Mouse (Mus musculus): ENCODE results near the gene Psmd12.
A peak's percentile ranks its signal among the peaks of the same experiment; 100 is the strongest.

Psmd12 gene

DNA sequence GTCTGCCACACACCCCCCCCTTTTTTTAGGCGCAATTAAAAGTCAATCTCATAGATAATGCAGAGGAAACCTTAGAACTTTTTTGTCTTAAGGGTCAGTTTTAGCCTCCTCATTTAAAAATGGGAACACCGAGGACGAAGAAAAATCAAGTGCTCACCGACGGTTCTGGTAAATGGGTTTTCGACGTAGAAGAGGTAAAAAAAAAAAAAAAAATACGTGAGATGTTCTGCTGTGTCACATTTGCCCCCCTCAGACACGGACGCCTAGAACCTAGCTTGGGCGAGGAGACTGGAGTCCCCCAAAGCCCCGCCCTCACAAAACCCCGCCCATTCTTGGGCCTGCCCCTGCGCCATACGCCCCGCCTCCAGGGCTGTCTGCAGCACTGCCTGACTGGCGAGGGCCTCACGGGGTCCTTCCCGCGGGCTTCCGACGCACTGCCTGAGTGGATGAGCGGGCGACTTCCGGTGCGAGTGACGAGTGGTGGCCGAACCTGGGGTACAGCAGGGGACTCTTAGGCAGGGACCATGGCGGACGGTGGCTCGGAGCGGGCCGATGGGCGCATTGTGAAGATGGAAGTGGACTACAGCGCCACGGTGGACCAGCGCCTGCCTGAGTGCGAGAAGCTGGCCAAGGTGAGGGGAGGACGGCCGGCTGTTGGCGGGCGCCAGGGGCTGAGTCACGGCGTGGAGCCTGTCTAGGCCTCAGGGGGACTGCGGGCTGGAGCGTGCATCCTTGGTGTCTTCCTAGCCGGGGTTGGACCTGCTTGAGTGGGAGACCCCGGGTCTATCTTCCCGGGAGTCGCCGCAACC lies at the start of gene Psmd12:
TSS of gene Psmd12 (plus strand) at position 432 of the 809 bp plus-strand sequence.
- DNase-seq (ENCODE audit: low read depth, low spot score), result peak; percentile 94

DNA sequence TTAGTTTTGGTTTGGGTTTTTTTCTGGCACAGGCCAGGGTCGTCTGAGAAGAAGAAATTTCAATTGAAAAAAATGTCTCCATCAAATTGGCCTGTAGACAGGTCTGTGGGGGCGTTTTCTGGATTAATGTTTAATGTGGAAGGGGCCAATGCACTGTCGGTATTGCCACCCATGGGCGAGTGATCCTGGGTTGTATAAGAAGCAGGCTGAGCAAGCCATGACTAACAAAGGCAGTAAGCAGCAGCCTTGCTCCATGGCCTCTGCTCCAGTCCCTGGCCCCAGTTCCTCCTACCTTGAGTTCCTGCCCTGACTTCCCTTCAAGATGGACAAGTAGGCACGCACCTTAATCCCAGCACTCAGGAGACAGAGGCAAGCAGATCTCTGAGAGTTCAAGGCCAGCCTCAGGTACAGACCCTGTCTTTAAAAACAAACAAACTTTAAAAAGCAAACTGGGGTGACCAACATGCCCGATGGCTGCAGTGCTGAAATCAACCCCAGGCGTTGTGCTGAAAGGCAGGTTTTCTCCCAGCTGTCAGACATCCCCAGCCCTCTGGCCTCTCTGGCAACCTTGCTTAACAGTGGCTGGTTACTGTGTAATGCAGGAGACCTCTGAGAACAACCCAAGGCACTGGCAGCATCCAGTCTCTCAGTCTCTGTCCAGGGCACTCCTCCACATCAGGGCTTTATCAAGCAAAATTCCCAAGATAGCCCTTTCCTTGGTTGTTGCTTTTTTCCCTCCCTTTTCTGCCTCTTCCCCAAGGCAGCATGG lies 47.9 kb upstream of the Psmd12 start:
- no peak for DNase-seq (ENCODE audit: low read depth, low spot score)

DNA sequence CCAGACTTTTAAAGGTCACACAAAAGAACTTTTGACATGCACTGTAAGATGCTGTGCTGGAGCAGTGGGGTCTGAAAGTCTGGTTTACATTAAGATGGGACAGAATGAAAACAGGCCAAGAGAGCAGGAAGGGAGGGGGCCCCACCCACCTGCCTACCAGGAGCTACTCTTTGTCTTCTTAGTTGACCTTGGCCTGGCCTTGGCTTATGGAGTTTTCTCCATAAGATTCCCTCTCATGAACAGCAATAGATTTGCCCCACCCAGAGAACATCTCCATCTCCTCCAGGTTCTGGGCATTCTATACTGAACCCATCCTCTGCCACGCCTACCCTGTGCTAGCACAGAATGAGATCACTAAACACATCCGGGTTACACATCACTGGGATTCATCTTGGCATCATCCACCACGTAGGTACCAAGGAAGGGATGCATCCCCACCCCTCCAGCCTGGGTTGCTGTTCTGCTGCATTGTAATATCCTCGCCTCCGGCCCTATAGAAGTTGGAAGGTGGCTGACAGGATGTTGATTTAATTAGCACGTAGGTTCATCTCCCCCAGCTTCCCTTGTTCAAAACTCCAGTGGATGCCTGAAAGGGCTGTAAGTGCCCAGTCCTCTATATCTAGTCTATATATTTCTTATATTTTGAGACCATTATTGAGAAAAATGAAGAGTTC lies 43.4 kb upstream of the Psmd12 start:
- no peak for DNase-seq (ENCODE audit: low read depth, low spot score)

DNA sequence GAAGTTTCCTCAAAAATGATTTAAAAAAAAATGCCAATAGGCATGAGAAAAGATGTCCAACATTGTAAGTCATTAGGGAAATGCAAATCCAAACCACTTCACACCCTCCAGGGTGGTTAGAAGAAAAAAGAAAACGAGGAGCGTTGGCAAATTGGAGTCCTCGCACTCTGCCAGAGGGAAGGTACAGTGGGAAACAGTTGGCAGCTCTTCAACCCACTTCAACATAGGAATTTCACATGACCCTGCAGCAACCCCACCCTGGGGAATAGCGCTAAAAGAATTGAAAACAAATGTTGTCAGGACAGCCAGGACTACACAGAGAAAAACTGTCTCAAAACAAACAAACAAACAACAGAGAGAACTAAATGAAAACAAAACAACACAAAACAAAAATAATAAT lies 41.6 kb upstream of the Psmd12 start:
- no peak for DNase-seq (ENCODE audit: low read depth, low spot score)

DNA sequence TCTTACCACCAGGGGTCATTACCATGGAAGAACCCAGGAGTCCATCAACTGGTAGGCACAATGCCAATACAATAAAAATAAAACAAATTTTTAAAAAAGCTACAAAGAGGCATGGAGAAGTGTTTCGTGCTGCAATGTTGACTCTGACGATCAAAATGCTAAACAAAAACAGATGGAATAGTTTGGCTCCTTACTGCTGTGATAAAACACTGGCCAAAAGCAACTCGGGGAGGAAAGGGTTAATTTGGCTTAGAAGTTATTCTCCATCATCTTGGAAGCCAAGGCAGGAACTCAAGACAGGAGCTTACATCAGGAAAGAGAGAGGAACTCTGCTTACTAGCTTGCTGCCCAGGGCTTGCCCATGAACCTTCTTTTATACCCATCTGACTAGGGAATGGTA lies 41.1 kb upstream of the Psmd12 start:
- DNase-seq (ENCODE audit: low read depth, low spot score), result no peak

DNA sequence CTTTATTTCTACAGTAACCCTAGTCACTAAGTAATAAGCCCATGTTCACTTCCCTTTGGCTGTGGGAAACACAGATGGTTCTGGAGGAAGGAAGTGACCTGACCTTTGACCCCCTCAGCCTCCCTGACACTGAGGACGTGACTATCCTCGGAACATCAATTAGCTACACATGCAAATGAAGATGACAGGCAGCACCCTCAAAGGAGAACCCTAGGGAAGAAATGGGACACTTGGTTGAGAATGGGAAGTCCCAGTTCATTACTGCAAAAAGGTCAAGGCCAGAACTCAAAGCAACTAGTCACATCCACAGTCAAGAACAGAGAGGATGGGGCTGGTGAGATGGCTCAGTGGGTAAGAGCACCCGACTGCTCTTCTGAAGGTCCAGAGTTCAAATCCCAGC lies 38.2 kb upstream of the Psmd12 start:
- no peak for DNase-seq (ENCODE audit: low read depth, low spot score)

DNA sequence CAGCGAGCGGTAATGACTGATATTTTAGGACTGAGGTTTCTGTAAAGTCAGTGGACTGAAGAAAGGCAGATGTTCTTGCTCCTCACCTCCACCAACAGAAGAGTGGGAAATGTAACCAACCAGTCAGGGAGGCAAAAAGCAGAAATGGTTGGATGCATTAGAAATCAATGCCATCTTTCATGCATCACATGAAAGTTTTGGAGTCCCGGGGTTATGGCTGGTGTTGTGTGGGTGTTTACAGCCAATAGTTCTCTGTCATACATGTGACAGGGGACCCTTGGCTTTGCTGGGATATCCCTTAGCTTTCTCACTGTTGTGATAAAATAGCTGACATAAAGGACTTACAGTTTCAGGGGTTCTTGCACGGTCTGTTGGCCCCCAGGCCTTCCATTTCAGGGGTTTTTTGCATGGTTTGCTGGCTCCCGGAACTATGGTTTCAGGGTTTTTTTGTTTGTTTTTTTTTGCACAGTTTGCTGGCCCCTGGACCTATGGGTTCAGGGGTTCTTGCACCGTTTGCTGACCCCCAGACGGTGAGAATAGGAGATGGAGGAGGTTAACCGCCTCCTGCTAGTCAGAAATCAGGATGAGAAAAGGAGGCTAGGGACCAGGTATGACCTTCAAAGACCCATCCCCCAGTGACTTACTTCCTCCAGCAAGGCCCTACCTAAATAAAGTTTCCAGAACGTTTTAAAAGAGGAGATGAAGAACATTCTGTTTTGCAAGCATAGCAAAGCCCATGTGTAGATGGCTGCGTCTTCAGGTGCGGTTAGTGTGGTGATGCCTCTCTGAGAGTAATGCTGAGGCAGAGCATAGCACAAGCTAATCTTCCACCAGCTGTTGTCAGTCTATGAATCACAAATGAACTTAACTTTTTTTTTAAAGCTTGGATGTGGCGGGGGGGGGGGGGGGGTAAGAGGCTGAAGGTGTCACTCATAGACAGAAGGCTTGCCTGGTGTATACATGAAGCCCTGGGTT lies 35.9 kb upstream of the Psmd12 start:
- DNase-seq (ENCODE audit: low read depth, low spot score), result no peak

DNA sequence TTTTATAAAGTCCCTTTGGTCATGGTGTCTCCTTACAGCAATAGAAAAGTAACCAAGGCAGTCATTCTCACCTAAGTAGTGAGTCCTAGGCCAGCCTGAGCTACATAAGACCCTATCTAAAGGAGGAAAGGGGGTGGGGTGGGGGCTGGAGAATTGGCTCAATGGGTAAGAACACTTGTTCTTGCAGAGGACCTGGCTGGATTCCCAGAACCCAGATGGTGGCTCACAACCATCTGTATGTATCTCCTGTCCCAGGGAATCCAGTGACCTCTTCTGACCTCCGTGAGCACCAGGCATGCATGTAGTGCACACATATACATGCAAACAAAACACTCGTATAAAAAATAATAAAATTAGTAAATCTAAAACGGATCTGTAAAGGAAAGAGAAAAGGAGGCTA lies 33.6 kb upstream of the Psmd12 start:
- no peak for DNase-seq (ENCODE audit: low read depth, low spot score)

DNA sequence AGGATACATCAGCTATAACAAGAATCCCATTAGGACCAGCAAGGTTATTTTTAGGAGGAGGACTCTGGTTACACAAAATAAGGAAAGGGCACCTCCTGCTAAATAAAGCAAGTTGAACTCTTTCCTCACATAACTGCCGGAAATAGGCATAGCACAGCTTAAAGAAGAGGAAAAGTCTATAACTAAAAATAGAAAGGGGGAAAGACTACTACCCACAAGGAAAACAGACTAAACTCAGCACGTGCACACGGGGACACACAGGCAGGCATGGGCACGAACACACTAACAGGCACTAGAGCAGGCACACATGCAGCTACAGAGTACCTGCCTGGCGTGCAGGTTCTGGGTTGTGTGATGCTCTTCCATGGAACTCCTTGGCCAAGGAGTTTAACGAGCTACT lies 32.6 kb upstream of the Psmd12 start:
- DNase-seq (ENCODE audit: low read depth, low spot score), result no peak

DNA sequence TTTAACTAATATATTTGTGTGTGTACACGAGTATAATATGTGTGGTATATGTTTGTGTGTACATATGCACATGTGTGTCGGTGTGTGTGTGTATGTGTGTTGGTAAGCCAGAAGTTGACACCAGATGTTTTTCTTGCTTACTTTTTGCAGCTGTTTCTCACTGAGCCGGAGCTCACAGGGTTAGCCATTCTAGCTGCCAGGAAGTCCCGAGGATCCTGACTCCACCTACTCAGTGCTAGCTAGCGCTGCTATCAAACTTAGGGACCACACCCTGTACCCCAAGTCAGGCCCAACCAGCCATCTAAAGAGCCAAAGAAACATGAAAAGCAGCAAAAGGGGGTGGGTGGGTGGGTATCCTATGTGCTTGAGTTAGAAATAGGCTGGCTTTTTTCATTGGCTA lies 31.9 kb upstream of the Psmd12 start:
- DNase-seq (ENCODE audit: low read depth, low spot score), result no peak

DNA sequence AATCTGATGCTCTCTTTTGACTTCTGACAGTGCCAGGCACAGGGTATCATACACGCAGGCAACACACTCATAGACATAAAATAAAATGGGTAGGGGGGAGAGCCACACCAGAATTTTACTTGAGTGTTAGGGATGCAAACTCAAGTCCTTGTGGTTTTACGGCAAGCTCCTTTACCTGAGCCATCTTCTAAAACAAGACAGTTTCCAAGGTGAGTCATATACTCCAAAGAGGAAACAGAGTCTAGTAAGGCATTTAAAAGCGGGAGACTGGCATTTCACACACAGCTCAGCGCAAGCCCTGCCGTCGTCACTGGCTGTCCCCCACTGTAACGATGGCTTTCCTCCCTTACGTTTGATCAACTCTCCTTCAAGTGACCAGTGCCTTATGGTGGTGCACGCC lies 31.4 kb upstream of the Psmd12 start:
- no peak for DNase-seq (ENCODE audit: low read depth, low spot score)

DNA sequence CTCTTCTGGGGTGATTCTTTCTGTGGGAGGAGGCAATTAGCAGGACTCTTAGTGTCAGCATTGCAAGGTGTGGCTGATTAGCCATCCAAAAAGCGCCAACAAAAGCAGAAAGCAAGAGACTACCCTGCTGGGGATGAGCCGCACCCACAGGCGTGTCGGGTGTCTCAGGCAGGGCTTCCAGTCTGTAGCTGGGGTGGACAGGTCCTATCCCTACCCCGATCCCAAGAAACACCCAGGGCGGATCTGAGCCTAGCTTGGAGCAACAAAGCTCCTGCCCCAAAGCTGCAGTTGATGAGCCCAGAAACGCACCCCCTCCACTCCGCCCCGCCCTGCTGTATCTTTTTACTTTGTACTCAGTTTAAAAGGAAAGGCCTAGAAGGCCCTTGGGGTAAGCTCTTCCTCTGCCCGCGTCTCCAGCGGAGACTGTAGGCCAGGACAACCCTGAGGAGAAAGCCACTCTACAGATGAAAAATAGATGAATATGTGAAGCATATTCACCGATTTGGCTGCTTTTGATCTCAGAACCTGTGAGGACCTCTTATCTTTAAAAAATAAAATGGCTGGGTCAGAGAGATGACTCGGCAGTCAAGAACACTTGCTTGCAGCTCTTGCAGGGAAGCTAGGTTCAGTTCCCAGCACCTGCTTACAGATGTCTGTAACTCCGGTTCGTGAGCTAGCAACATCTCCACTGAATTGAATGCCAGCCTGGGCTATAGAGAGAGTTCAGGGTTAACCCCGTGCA lies 29.9 kb upstream of the Psmd12 start:
- DNase-seq (ENCODE audit: low read depth, low spot score), result no peak

DNA sequence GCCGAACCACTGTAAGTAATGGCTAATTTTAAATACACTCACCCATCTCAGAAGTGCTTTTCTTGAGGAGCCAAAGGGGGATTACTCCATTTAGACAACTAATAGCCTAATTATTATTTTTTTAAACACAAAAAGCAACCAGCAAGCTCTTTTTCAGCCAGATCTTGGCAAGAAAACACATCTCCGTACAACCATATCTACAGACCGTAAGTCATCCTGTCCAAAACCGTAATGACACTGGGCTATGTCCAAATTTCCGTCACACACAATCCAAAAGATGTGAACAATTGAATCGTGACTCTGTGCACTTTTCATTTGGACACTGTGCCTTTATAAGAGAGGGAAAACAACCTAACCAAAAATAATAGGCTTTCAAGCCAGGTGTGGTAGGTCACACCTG lies 29.2 kb upstream of the Psmd12 start:
- no peak for DNase-seq (ENCODE audit: low read depth, low spot score)

DNA sequence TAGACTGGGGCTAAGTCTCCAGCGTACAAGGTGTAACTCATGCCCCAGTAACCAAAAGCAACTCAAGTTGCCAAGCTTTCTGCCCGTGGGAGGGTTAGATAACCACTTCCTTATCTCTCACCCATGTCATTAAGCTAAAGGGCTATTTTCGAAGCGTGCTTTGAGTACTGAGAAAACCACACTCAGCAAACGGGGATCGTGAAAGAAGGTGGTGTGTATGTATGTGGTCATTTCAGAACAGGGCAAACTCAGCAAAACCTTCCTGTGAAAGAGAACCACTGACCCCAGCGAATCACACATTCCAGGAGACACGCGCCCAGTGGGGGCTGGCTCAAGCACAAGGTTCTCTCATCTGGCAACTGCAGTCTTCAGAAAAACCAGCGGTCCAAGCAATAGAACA lies 28.2 kb upstream of the Psmd12 start:
- no peak for DNase-seq (ENCODE audit: low read depth, low spot score)

DNA sequence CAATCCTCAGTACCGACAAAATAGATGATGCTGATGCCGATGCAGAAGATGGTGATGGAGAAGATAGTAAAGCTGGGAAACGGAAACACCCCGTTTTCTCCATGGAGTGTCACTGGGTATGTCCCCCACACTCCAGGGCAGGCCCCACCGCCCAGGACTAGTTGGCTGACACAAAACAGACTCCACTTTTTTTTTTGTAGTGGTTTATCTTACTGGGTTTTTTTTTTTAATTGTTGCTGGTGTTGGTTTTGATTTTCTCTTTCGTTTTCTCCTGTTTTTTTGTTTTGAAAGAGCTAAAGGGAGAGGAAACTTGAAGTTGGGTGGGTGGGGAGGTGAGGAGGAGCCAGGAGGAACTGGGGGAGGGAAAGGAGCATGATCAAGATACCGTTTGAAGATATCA lies 27.2 kb upstream of the Psmd12 start:
- no peak for DNase-seq (ENCODE audit: low read depth, low spot score)

DNA sequence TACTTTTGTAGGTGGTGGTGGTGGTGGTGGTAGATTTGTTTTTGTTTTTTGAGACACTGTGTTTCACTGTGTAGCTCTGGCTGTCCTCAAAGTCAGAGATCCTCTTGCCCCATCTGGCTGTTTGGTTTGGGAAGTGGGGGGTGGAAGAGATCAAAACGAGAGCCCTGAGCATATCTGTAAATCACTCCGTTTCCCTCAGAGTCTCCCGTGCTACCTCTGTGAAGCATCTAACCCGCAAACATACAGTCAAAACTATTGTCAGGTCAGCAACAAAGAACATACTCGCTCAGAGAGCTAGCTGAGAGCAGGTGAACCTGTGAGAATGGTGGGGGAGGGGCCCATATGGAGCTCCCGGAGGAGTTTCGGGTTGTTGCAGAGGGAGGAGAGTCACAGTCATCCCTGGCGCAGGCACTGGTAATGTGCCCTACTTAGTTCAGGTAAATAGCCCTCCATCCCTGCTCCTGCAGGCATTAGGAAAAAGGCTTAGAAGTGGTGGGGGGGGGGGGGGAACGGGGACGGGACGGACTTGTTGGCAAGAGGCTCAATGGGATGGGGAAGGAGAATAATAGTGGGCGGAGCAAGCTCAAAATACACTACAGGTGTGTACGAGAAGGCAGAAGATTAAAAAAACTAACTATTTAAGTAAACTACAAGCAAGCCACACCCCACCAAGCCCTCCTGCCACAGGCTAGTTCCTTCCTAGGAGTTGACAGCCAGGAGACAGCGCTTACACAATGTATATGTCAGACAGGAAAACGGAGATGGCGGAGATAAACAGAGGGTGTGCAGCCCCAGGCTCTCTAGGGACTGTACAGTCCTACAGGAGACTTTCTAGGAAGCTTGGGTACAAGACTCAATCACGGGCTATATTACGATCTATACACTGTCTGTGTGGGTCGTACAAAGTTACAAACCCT lies 24.5 kb upstream of the Psmd12 start:
- no peak for DNase-seq (ENCODE audit: low read depth, low spot score)

DNA sequence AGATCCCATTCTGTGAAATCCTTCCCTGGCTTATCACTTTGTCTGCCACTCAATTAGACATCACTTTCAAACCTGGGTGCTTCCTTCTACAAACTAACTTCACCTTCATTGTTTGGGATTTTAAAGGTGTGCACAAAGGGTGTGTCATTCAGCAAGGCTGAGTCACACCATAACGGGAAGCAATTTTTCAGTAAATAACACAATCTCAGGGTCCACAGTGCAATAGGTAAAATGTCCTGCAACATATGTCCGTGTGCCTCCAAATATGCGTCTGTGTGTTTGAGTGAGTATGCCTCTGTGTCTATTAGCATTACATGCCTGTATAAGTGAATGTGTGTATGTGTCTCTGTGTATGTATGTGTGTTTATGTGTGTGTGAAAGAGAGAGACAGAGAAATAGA lies 22.0 kb upstream of the Psmd12 start:
- DNase-seq (ENCODE audit: low read depth, low spot score), result no peak

DNA sequence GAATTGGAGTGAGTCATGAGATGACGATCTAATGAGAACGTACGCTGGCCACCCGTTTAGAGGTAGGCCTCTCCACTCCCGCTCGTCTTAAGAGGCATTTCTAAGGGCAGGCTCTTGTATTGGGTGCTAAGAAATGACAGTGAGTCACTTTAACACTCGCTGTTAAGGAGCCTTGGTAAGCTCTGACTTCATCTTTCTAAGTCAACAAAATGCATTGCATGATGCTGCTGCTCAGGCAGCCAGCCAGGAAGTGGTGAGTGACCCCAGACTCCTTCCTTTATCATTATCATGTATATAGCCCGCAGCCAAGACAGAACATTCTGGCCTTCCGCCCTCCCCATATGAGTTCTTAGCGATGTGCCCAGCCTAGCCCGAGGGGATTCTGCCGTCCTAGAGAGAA lies 21.0 kb upstream of the Psmd12 start:
- DNase-seq (ENCODE audit: low read depth, low spot score), result no peak

DNA sequence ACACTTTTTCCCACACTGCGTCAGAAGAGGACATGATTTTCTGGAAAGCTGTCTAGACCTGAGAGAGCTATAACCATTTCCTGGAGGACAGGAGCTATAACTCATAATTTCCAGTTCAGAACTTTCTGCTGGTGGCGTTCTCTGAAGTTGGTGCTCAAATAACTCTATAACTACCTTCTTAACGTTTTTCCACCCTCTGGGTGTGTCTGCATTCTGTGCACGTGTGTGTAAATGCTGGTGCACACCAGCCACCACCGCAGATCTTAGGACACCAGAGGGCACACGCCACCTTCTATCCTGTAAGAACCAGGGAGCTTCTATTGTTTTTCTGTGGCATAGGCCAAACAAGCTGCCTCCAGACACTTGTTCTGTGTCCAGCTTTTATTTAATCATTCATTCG lies 20.3 kb upstream of the Psmd12 start:
- DNase-seq (ENCODE audit: low read depth, low spot score), result no peak

DNA sequence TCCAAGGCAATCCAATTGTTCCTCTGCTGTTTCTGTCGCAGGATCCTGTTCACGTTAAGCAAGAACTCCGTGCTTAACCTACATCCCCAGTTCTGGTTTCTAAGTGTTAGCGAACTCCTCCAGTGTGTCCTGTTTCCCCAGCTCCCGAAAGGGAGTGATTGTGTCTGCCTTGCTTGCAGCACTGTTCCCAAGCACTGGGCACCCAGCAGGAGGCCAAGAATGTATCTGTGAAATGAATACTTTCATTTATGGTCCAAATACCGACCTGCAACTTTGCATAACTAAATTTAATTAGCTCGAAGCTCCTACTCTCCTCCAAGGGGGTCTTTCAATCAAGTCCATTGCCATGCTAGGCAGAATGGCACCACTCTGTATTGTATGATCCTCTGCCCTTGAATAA lies 19.5 kb upstream of the Psmd12 start:
- no peak for DNase-seq (ENCODE audit: low read depth, low spot score)

Data from retina, postnatal 7 days (tissue).